Mouse (Mus musculus) ovary, postnatal 36 days (tissue): Measurements from ENCODE around the gene Zfp94.
A peak's percentile ranks its signal among the peaks of the same experiment; 100 is the strongest.

ENCODE experiments used
- DNase-seq: peaks from one replicate; pipeline ENCODE4 v3.0.0; 2022; ENCODE audit warnings: low spot score, mixed read lengths

Zfp94 gene

GRCm38 (mm10) chr7:24316567-24317092 lies at the start of gene Zfp94:
Gene Zfp94 (minus strand): TSS chr7:24316666.
- DNase-seq = peak; percentile 93

DNA sequence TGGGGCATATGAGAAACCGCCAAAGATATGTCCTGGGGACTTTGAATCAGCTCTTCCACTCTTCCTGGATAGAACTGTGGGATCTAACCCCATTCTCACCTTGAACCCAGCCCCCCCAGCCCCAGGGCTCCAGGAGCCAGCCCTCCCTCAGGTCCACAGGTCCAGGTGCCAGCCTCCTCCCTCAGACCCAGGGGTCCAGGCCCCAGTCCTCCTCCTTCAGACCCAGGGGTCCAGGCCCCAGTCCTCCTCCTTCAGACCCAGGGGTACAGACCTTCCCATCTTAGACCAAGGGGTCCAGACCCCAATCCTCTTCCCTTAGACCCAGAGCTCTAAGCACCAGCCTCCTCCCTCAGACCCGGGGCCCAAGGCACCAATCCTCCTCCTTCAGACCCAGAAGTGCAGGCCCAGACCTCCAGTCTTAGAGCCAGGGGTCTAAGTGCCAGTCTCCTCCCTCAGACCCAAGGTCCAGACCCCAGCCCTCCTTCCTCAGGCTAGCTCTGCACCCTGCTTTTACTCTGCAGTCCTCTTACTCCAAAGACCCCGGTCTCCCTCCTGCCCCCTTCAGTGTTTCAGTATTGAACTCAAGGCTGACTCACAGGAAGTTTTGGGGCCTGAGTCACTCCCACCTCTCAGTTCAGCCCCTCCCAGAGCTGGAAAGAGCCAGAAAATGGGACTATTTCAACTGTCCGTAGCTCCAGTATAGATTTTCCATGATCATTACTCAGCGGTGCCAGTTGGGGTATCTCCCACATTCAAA lies 49.0 kb upstream of the Zfp94 start:
- no peak for DNase-seq

GRCm38 (mm10) chr7:24364827-24365226 lies 48.4 kb upstream of the Zfp94 start:
- peak; percentile 72 for DNase-seq

DNA sequence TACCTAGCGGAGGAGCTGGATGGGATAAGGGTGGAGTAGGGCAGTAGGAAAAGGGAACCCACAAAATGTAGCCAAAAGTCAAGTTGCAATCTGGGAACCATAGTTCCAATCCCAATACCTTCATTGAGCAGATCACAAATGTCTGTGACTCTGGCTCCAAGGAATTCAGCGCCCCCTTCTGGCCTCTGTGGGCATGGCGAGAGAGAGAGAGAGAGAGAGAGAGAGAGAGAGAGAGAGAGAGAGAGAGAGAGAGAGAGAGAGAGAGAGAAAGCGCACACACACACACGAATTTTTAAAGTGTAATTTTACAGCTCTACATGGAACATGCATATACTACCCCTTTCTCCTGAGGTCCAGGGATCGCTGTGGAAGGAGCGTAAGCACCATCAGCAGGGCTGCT lies 46.8 kb upstream of the Zfp94 start:
- DNase-seq = no peak

DNA sequence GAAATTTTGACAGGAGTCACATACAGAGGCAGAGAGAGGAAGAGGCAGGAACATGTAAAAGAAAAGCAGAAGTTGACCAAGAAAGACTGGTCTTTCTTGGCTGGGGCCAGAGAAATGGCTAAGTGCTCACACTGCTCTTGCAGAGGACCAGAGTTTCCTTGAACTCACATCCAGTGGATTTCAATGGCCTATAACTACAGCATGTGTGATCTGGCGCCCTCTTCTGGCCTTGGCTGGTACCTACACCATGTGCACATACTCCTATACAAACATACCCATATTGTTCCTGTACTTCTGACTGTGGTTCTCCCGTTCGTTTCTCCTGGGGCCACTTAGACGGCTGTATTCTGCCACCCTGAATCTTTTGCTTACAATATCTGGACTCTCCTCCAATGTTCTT lies 44.5 kb upstream of the Zfp94 start:
- DNase-seq = no peak

GRCm38 (mm10) chr7:24359269-24359668 lies 42.8 kb upstream of the Zfp94 start:
- peak; percentile 34 for DNase-seq

DNA sequence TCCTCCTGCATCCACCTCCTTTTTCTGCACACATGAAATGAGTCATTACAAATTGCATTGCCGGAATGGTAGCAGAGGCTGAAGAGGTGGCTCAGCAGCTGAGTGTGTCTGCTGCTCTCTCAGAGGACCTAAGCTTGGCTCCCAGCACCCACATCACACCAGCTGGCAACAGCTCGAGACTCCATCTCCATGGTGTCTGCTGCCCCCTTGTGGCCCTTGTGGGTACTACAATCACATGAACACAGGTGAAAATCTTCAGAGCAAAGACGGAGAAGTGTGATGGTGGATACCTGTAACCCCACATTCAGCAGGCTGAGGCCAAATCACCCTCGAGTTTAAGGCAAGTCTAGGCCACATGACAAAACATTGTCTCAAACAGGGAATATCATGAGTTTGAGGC lies 41.4 kb upstream of the Zfp94 start:
- no peak for DNase-seq

- no peak for DNase-seq
Observed at GRCm38 (mm10) chr7:24356081-24356480, 39.6 kb upstream of the Zfp94 start.

DNA sequence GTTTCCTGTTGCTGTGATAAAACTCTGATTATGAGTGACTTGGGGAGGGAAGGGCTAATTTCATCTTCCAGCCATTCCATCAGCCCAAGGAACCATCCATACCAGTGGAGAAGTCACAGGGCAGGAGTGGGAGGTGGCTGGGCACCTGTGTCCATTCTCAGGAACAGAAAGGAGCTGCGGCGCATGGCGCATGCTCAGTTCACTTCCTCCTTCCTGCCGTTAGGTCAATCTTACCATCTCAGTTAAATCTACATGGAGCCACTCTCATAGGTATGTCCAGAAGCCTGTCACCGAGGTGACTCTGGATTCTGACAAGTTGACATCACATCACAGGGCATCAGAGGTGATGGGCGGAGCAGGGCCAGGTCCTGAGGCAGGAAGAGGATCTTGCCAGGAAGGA lies 39.2 kb upstream of the Zfp94 start:
- DNase-seq = no peak

DNA sequence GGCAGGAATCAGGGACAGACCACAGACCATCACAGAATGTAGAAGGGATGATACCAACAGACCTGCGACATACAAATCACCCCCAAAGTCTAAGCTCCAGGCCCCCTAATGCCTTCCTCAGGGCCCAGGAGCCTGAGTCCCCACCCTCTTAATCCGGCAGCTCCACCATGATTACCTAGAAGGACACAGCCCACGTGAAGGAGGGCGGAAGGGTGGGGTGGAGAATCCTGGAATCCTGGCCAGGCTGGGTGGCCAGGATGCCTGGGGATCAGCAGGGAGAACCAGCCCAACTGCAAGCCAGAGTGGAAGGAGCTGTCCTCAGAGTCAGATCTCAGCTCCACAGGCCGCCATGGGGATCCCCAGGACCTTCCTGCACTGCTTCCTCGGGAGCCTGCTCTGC lies 32.4 kb upstream of the Zfp94 start, which contains the start of gene Lypd5:
Gene Lypd5, plus strand, starts transcription at position 301 of the 400 bp plus-strand sequence.
- no peak for DNase-seq

DNA sequence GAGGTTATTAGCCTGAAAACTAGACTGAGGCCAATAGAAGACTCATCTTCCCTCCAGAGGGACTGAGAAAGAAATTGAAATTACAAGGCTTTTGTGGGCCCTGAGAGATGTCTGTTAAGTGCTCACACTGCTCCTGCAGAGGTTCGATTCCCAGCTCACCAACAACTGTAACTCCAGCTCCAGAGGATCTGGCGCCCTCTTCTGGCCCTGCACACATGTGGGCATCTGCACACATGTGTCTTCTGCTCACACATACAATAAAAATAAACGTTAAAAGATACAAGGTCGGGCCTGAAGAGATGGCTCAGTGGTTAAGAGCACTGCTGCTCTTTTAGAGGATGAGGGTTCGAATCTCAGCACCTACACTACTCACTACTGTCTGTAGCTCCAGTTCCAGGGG lies 30.0 kb upstream of the Zfp94 start:
- DNase-seq = no peak

- DNase-seq = no peak
Observed at GRCm38 (mm10) chr7:24343701-24344272, 27.3 kb upstream of the Zfp94 start.

DNA sequence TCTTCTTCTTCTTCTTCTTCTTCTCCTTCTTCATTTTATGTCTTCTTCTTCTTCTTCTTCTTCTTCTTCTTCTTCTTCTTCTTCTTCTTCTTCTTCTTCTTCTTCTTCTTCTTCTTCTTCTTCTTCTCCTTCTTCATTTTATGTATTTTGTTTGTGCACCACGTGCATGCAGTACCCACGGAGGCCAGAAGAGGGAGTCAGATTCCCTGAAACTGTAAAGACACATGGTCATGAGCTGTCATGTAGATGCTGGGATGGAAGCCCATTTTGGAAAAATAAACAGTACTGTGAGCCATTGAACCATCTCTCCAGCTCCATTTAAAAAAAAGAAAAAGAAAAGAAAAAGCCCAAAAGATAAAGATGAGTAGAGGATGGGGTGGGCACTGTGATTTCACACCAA lies 21.8 kb upstream of the Zfp94 start:
- no peak for DNase-seq

DNA sequence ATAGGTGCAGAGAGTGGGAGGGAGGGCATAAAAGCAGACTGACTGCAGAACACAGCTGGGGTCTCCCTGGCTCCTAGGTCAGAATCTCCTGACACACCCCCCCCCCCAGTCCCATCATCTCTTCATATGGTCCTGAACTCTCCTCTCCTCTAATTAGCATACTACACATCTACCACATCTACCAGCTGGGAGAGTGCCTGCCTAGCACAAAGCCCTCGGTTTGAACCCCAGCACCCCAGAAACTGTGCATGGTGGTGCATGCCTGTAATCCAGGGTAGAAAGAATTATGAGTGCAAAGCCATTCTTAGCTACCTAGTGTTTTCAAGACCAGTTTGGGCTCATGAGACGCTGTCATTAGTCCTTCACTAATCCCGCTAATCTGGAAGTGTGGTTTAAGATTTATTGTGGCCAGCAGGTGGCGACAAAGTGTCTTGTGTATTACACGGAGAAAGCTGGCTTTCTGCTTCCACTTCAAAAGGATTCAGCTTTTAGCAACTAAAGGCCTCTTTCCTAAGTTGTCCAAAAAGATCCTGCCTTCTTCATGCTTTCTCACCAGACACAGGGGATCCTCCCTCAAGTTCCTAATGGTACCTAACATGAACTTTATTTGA lies 19.3 kb upstream of the Zfp94 start:
- peak; percentile 27 for DNase-seq

GRCm38 (mm10) chr7:24333304-24333986 lies 17.0 kb upstream of the Zfp94 start, which contains the start of gene Tescl:
Gene Tescl (minus strand): TSS chr7:24333936.
- DNase-seq = peak; percentile 8

DNA sequence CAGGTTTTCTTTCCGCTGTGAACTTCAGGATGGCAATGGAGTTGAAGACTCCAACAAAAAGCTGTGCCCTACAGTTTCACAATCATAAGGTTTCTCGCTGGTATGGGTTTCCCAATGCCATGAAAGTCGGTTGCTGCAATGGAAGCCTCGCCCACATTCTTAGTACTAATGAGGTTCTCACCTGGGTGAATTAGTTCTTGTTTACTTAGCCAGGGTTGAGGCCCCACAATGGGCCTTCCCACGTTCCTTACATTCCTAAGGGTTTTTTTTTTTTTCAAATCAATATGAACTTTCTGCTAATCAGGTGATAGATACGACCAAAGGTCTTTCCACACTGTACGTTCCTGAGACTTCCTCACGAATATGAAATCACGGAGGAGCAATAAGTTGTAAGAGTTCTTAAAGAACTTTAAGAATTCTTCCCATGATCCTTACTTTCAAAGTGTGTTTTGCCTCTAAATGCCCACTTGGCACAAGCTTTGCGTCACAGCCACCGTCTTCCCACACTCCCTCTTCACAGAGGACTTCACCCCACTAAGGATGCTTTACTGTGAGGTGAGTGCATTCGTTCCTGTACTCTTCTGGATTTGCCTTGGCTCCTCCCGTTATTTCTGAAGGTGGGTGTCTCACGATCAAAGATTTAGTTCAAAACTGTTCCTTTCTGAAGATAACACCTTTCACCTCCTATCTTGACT lies 11.0 kb upstream of the Zfp94 start:
- DNase-seq = no peak

DNA sequence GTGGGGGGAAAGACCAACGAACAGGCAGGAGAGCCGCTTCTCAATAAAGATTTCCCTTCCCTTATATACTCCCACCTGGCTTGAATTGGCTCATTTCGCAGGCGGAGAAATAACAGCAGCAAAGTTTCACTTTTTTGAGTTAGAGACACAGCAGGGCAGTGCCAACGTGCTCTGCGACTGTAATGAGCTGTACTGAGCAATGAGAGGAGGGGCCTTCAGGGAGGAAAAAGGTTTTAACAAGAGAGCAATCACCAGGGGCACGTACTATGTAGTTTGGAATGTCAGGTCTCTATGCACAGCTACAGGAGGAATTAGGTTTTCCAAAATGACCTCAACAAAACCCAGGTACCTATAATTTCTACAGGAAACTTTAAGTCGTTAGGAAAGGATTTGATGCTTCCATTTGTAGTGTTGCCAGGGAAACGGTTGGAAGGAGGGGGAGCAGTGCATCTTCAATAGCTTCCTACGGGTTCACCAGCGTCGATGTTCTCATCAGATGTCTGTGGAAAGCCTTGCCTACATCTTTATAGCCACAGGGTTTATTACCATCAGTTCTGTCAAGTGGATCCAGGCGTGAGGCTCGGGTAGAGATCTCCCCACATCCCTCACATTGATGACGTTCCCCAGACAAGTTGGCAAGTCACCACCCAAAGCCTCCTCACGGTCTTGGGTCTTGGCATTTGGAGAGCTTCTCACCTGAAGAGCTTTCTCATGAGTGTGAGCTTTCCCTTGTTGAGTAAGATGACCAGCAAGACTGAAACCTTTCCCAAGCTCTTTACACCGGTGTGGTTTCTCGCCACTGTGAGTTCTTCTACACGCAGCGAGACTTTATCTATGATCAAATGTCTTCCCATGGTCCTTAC lies 10.0 kb upstream of the Zfp94 start:
- no peak for DNase-seq

- no peak for DNase-seq
Observed at GRCm38 (mm10) chr7:24325675-24326128, 9.2 kb upstream of the Zfp94 start.

- DNase-seq = no peak
Observed at GRCm38 (mm10) chr7:24325197-24325596, 8.7 kb upstream of the Zfp94 start.

- no peak for DNase-seq
Observed at GRCm38 (mm10) chr7:24322593-24322992, 6.1 kb upstream of the Zfp94 start.

DNA sequence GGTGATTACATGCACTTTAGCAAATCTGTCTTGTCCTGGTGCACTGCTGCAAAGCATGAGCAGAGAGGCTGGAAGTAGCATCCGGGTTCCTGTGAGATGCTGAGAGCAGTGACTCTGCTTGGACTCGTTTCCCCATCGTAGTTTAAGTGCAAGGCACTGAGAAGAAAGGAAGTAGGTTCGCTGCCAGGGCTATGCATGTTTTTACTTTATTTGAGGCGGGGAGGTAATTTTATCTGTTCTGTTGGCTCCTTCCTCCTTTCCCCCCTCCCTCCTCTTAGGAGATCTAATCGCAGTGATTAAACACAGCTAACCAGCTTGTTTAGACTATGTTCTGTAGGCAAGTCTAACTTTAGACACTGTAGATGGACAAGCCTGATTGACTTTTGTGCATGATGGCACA lies 2.5 kb upstream of the Zfp94 start:
- DNase-seq = no peak
